Mouse (Mus musculus) spleen, adult 12 weeks (tissue): ENCODE data around the gene Fhl5.
"Not testable (repeated sequence)": the region's sequence is repeated elsewhere in the genome, so short reads cannot be mapped to it uniquely, and the experiment has no call there.

Source experiments
- DNase-seq: peaks from one replicate; pipeline ENCODE4 v3.0.0; 2022; ENCODE audit warnings: low spot score

Gene Fhl5

GRCm38 (mm10) chr4:25242776-25243175, at the start of gene Fhl5:
TSS of gene Fhl5 (minus strand) at chr4:25242876.
- no peak for DNase-seq

DNA sequence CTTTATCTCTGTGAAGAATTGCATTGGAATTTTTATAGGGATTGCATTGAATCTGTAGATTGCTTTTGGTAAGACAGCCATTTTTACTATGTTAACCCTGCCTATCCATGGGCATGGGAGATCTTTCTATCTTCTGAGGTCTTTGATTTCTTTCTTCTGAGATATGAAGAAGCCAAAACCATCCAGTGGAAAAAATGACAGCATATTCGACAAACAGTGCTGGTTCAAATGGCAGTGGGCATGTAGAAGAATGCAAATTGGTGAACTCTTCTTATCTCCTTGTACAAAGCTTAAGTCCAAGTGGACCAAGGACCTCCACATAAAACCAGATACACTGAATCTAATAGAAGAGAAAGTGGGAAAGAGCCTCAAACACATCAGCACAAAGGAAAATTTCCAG, 42.3 kb upstream of the Fhl5 start:
- DNase-seq = not testable (repeated sequence)

DNA sequence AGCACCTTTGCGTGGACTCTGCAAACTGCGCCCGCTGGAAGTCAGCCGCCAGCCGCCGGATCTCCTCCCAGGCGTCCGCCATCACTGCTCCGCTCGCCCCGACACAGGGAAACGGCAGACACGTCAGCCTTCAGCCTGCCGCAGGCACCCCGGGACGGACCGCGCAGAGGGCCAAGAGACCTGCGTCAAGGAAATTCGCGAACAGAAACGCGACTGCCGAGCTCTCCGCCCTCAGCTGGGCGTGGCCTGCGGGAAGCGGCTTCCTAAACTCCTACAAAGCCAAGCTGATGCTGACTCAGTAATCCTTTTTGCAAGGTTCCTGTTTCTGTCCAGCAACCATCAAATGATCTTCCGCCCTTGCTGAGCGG, 39.0 kb upstream of the Fhl5 start, which contains the start of gene Ufl1:
Gene Ufl1, minus strand, starts transcription at position 151 of the 368 bp plus-strand sequence.
- peak; percentile 82 for DNase-seq

DNA sequence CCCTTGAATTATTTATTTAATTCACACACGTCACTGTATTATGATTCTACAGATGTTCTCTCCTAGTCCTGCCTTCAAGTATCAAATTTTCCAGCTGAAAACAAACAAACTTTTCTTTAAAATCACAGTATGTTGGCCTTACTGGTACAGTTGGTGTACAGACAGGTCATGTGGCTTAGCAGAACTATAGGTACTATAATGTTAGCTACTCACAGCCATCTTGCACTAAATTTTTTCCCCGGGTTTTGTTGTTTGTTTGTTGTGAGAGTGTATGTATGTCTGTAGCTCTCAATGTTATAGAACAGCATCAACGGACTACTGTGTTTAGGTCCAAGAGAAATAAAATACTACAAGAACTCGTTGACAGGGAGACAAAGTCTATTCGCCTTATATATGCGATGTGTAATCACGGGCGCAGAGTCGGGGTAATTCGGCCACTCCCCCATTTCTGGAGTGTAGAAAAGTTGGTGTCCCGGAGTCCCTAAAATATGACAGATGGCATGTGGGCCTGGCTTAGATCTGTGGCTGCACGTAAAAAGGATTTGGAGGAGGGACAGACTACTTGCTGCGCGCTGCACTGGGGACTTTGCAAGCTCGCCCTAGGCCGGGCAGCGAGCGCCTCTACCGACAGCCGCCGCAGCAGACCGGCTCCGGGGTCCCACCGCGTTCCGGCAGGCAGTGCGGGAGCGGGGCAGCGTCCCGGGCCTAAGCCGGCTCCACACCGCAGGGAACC, 38.4 kb upstream of the Fhl5 start:
- no peak for DNase-seq

DNA sequence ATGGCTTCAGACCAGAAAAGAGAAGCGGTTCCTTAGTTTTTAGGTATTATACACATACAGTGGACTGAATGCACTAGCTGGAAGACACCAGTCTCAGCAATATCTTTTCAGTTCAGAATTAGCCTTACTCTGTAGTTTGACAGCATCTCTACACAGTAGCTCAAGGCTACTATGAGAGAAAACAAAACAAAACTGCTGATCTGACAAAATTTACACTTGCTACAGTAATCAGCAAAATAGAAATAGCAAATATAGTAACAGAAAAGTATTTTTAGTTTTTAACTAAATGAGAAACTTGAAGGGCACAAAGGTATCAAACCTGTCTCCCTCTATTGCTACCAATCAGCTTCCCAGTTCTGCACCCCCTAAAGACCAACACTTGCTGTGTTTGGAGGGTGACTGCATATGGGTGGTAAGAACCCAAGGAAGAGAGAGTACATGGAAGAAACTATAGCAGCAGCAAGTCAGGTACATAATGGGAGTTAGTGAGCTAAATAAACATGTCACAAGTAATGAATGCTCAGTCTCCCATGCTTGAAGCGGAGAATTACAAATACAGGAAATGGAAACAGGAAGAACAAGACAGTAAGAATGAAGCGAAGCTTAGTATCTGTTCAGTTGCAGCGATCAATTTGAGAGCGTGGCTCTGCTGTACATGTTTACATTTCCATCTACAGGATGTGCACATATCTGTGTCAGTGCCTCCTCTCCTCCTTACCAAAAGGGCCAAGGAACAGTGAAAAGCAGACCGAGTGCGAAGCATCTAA, 30.4 kb upstream of the Fhl5 start:
- no peak for DNase-seq

GRCm38 (mm10) chr4:25271926-25272325, 29.2 kb upstream of the Fhl5 start:
- DNase-seq = no peak

DNA sequence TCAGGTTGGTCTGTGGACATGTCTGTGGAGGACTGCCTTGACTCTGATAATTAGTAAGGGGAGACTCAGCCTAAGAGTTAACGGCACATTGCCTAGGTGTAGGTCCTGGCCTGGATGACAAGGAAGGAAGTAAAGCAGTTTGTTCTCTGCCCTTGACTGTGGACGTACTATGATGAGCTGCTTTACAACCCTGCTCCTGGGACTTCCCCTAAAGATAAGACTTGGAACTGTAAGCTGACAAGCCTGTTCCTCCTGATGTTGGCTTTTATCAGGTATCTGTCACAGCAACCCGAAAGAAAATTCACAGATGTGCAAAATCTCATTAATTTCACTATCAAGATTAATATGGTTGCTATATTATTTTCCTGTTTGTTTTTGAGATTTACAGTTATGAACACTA, 24.5 kb upstream of the Fhl5 start:
- DNase-seq = no peak

- DNase-seq = no peak
These were observed 15.2 kb upstream of the Fhl5 start for GRCm38 (mm10) chr4:25257822-25258398.

DNA sequence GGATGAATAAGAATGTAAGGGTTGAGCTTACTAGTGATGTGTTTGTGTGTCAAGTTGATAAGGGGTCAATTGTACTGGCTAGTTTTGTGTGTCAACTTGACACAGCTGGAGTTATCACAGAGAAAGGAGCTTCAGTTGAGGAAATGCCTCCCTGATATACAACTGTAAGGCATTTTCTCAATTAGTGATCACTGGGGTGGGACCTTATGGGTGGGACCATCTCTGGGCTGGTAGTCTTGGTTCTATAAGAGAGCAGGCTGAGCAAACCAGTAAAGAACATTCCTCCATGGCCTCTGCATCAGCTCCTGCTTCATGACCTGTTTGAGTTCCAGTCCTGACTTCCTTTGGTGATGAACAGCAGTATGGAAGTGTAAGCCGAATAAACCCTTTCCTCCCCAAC, 7.0 kb downstream of the Fhl5 start:
- not testable (repeated sequence) for DNase-seq

DNA sequence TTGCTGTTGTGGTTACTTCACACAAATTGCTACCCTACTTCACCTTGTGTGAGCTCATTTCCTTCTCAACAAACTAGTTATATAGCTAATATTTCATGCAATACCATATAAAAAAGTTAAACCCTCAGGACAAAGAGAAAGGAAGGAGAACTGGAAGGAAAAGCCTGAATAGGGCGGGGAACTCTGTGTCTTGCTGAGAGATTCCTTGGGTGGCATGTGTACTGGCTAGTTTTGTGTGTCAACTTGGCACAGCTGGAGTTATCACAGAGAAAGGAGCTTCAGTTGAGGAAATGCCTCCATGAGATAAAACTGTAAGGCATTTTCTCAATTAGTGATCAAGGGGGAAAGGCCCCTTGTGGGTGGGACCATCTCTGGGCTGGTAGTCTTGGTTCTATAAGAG, 8.9 kb downstream of the Fhl5 start:
- DNase-seq = not testable (repeated sequence)

GRCm38 (mm10) chr4:25232546-25232945, 10.1 kb downstream of the Fhl5 start:
- no peak for DNase-seq

DNA sequence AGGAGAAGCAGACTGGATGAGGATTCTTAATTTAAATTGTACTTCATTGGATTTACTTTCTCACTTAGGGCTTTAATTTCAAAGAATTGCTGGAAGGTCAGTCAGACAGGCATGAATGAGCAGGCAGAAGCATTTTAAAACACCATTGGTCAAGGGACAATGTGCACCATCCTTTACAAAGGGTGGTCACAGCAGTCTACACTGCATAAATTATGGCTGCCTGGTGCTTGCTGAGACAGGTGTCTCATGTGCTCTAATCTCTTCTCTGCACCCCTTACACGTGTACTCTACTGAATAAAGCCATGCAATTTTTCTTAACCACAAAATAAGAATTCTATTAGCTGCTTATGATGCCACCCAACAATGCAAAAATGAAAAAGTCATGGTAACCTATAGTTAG, 15.1 kb downstream of the Fhl5 start:
- no peak for DNase-seq

- DNase-seq = no peak
These were observed 20.7 kb downstream of the Fhl5 start for GRCm38 (mm10) chr4:25221927-25222326.

GRCm38 (mm10) chr4:25213451-25213850, 29.2 kb downstream of the Fhl5 start:
- DNase-seq = no peak

DNA sequence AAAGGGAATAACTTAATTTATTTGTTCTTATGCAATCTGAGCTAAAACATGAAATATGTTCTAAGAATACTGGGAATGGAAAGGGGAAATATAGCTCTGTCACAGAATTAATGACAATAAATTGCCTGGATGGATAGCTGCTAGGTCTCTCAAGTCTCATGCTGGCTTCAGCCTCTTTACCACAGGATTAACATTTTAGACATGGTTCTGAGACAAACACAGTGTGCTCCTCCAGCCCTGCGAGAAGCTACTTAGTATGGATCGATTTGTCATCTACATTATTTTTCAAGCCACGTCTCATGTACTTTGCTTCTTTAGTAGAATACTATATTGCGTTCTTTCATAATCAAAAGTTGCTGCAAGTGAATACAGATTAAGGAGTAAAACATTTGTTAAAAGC, 36.5 kb downstream of the Fhl5 start:
- DNase-seq = no peak

DNA sequence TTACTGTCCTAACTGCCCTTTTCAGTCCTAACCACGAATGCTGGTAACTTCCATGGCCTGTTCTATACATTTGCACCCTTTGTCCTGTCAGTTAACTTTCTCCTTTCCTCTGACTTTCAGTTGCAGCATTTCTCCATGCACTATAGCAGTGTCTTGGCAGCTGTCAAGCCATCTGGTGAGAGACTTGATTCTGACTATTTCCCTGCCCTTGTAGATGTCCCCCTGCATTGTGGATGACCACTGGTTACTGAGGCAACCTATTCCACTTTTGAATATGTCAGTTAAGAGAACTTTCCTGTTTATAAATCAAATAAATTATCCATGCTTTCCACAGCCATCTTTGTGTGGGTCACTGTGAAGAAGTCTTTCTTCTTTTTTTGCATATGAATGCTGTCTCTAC, 45.4 kb downstream of the Fhl5 start:
- no peak for DNase-seq

DNA sequence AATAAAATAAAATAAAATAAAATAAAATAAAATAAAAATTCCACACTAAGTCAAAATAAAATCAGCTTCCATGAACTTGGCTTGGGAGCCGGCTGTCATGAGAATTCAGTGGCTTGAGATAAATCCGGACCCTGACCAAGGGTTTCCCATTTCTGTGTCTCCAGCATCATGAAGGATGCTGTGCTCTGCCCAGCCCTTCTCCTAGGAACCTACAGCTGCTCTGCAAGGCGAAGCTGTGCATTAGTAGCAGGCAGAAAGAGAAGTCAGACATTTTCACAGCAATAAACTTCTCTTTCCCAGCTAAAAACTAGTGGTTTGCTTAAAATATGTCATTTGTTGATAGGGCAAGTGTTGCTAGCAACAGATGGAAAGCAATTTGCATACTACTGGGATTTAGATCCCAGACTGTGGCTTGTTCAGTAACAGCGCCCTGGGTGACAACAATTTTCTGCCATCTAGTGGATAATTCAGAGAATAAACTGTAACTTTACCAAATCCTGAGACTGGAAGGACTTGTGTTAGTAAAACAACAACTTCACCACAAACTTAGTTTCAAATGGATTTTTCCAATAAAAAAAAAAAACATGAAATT, 63.0 kb downstream of the Fhl5 start:
- DNase-seq = no peak
